Mouse (Mus musculus) small intestine, adult 2 months (tissue): Measurements from ENCODE around the gene Cflar.
A peak's percentile ranks its signal among the peaks of the same experiment; 100 is the strongest.
"Not testable (repeated sequence)": the region's sequence is repeated elsewhere in the genome, so short reads cannot be mapped to it uniquely, and the experiment has no call there.

ENCODE experiments used
- CTCF ChIP-seq: fragments of 200-500 bp; IDR thresholded peaks from 2 replicates; pipeline ENCODE4 v1.5.1; 2012; ENCODE audit warnings: low read depth, mild to moderate bottlenecking, control low read depth, inconsistent platforms, low read length, moderate library complexity, mixed read lengths; ENCODE audit not compliant: insufficient replicate concordance, insufficient read length; ENCODE audit errors: extremely low read depth
- POLR2A ChIP-seq: fragments of 200-500 bp; IDR thresholded peaks from 2 replicates; pipeline ENCODE4 v1.6.1; 2012; ENCODE audit warnings: low read depth, mild to moderate bottlenecking, control low read depth, inconsistent platforms, low read length, moderate library complexity

DNA sequence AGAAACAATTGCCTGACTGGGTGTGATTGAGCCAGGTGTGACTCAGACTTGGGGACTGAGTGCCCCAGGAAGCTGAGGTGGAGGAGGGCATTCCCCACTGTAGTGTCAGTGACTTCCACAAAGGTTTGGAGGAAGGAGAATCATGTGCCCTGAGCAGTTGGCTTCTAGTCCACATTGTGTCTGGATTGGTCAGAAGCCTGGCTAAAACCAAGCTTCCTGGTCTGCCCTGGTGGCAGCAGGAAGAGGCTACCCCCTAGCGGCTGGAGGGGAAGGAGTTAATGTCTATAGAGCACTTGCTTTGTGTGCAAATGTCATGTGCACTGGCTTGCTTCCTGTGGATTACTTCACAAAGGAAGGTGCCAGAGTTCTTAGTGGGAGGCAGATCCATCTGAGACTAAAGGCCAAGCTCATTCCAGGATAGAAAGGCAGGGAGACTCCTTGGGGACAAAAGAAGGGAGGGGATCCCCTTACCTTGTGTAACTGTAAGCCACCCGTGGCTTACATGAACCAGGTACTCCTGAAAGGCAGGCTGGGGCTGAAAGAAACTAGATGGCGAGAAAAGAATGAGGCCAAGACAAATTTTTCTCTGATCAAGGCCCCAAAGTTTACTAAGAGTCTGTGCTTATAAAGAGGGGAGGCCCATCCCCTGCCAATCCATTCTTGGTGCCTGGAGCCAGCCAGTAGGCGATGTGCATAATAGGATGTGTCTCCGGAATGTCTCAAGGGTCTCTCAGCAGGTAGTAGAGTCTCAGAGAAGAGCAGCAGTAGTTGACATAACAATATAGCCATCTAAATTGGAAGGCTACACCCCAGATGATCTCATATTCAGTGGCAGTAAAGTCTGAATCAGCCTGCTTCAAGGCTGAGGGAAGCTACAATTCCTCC is 50.3 kb downstream of the Cflar start:
- TF ChIP-seq POLR2A, result not testable (repeated sequence)
- TF ChIP-seq CTCF, result 0 out of 2 replicates have a peak, but pooled peaks have one; percentile 7
